Mouse (Mus musculus) cerebellum, adult 9-11 months (tissue): ENCODE data around the gene Tdp2.

Source experiments
- DNase-seq: peaks from one replicate; pipeline ENCODE4 v3.0.0; 2022

Gene Tdp2

GRCm38 (mm10) chr13:24889554-24889953, 58.1 kb downstream of the Tdp2 start:
- no peak for DNase-seq
